Mouse (Mus musculus) bone marrow macrophage, adult 2 months (primary cell): Measurements from ENCODE around the gene Layn.

ENCODE experiments used
- CTCF ChIP-seq: IDR thresholded peaks from 2 replicates; pipeline ENCODE4 v1.5.1; 2012; ENCODE audit warnings: low read depth, mild to moderate bottlenecking, low read length, moderate library complexity
- POLR2A ChIP-seq: IDR thresholded peaks from 2 replicates; pipeline ENCODE4 v1.6.1; 2012; ENCODE audit warnings: mild to moderate bottlenecking, low read depth, low read length, borderline replicate concordance

GRCm38 (mm10) chr9:51041491-51041980, 35.4 kb downstream of the Layn start:
- TF ChIP-seq CTCF (no peak), POLR2A (no peak)
